Mouse (Mus musculus) macrophage (primary cell): ENCODE data around the gene Fbxl8. TPM values are rescaled to one million over a fixed set of nuclear protein-coding genes. Genes with fewer than 3 reads are reported as not detected.

ENCODE experiments used
- H3K27ac ChIP-seq: fragments of 350-480 bp; formaldehyde crosslinking; 2 replicates; pipeline ENCODE4 v1.9.0; 2021
- H3K36me3 ChIP-seq: fragments of 350-480 bp; formaldehyde crosslinking; 2 replicates; pipeline ENCODE4 v1.9.0; 2021; ENCODE audit errors: inconsistent target
- H3K4me3 ChIP-seq: fragments of 350-480 bp; formaldehyde crosslinking; 2 replicates; pipeline ENCODE4 v1.9.0; 2021; ENCODE audit errors: inconsistent target
- H3K79me2 ChIP-seq: fragments of 350-480 bp; formaldehyde crosslinking; 2 replicates; pipeline ENCODE4 v1.9.0; 2021; ENCODE audit errors: inconsistent target
- WGBS: methylation state at CpG from one replicate; pipeline ENCODE4 v1.1.7; 2026; ENCODE audit warnings: inconsistent platforms; ENCODE audit not compliant: missing documents; 5-methylcytosine and 5-hydroxymethylcytosine counted together
- polyA plus RNA-seq: library from polyadenylated mRNA; stranded (reverse); fragments of 250-400 nt; gene quantifications from 3 replicates; pipeline ENCODE4 v1.2.4, GENCODE M21; 2018; ENCODE audit warnings: inconsistent platforms

Gene Fbxl8
- polyA plus RNA-seq, 1 experiment from 2014 or later, result 2.1 TPM

DNA sequence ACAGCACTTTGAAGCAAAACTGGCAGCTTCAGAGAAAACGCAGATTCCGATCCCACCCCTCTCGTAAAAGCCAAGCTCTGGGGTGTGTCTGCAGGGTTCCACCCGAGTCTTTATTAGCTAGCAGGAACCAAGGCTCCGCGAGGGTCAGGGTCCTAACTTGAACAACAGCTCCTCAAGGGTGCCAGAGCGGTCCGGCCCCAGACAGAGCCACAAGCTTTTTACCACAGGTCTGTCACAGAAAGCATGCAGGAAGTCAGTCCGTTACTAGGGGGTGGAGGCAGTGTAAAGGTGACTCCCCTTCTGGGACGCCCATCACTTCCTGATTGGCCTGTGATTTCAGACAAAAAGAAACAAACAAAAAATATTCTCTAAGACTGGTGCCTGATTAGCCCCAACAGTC, 680 bp downstream of the Fbxl8 start:
- Histone ChIP-seq H3K36me3 (peaks cover 10% of the 10 kb centered on the region; the same call in 1 of the 2 replicates), H3K27ac (peak overlapping the region; percentile 55), H3K4me3 (peak overlapping the region; percentile 95), H3K79me2 (peaks cover 16% of the 10 kb centered on the region; the same call in 1 of the 2 replicates)
- 2% methylated on average over 10 of the region's 10 CpGs for WGBS

DNA sequence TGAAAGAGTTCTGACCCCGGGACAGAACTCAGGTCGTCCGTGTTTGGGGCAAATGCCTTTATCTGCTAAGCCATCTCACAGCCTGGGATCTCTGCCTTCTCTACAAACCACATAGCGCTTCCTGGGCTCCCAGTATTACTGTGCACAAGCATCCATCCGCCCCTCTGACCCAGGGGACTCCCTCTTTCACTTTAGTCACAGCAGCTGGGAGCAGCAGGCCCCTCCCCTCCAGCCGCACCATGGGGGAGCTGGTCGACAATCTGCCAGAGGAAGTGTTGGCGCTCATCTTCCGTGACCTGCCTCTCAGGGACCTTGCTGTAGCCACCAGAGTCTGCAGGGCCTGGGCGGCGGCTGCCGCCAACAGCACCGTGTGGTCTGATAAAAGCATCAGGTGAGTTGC, 2.3 kb downstream of the Fbxl8 start:
- Histone ChIP-seq H3K4me3 (no peak overlapping the region), H3K79me2 (peaks cover 16% of the 10 kb centered on the region; the same call in 1 of the 2 replicates), H3K27ac (no peak overlapping the region), H3K36me3 (peaks cover 10% of the 10 kb centered on the region; the same call in 1 of the 2 replicates)
- 84% methylated on average over 13 of the region's 13 CpGs for WGBS

DNA sequence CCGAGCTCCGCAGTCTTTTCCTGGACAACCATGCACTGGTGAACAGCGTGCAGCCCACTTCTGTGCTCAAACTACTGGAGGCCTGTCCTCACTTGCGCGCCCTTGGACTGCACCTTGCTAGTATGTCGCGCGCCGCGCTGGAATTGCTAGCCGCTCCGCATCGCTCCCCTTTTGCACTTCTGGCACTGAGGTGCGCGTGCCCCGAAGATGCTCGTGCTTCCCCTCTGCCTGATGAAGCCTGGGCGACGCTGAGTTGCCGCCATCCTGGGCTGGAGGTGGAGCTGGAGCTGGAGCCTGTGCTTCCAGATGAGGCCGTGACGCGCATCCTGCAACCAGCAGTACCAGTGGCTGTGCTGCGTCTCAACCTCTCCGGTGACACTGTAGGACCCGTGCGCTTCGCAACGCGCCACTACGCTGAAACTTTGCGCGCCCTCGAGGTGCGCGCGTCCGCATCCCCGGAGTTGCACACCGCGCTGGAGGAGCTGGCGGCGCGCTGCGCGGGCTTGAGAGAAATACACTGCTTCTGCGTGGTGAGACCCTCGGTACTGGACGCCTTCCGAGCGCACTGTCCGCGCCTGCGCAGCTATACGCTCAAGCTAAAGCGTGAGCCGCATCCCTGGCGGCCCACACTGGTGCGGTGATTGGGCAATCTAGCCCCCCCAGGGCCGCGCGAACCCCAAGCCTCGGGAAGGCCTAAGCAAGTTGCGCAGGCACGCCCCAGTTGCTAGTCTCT, 4.1 kb downstream of the Fbxl8 start:
- H3K4me3 ChIP-seq, result no peak overlapping the region
- H3K36me3 ChIP-seq, result peaks cover 10% of the 10 kb centered on the region; the same call in 1 of the 2 replicates
- H3K79me2 ChIP-seq, result peaks cover 7% of the 10 kb centered on the region; the same call in 1 of the 2 replicates
- no peak overlapping the region for H3K27ac ChIP-seq
- 60% methylated on average over 65 of the region's 65 CpGs for WGBS

DNA sequence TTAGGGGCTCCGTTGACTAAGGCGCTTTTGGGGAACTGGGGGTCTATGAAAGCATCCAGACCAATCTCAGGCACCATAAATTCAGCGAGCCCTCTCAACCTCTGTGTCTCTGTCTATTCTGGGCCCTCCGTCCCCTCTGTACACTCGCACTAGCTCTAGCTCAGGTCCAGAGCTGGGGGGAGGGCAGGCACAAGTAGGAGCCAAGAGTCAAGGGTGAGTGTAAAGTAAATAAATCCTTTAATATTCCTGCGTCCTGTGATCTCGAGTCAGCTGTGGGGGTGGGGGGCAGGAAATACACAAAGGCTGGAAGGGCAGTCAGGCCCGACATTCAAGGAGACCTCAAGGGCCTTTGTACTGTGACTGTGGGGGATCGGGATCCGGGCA, 4.6 kb downstream of the Fbxl8 start:
- H3K4me3 ChIP-seq, result no peak overlapping the region; the same call in 1 of the 2 replicates
- peaks cover 10% of the 10 kb centered on the region; the same call in 1 of the 2 replicates for H3K36me3 ChIP-seq
- peaks cover 2% of the 10 kb centered on the region; the same call in 1 of the 2 replicates for H3K79me2 ChIP-seq
- WGBS, result 34% methylated on average over 10 of the region's 10 CpGs
- H3K27ac ChIP-seq, result no peak overlapping the region

DNA sequence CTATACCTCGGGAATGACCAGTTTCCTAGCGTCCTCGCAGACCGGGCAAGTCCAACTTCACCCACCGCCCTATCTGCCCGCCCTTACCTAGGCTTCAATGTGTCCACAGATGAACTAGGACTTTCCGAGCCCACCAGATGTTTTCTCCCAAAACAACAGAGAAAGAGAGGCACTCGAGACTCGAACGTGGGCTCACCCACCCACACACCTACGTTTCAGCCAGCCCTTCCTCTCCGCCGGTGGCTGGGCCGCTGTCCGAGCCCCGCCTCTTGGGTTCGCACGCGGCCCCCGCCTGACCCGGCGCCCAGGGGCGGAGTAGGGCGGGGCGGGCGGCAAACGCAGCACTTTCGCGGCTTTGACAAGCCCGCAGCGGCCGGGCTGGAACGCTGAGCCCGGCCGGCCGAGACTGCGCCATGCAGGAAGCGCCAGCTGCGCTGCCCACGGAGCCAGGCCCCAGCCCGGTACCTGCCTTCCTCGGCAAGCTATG, 5.1 kb downstream of the Fbxl8 start, which contains the start of gene Hsf4:
TSS of gene Hsf4 (plus strand) at position 341 of the 487 bp plus-strand sequence.
- Histone ChIP-seq H3K36me3 (peaks cover 10% of the 10 kb centered on the region; the same call in 1 of the 2 replicates), H3K4me3 (peak within 1 kb of the TSS; percentile 18), H3K79me2 (no peaks in the 10 kb centered on the region), H3K27ac (no peak within 1 kb of the TSS)
- 3% methylated on average over 39 of the region's 42 CpGs for WGBS

DNA sequence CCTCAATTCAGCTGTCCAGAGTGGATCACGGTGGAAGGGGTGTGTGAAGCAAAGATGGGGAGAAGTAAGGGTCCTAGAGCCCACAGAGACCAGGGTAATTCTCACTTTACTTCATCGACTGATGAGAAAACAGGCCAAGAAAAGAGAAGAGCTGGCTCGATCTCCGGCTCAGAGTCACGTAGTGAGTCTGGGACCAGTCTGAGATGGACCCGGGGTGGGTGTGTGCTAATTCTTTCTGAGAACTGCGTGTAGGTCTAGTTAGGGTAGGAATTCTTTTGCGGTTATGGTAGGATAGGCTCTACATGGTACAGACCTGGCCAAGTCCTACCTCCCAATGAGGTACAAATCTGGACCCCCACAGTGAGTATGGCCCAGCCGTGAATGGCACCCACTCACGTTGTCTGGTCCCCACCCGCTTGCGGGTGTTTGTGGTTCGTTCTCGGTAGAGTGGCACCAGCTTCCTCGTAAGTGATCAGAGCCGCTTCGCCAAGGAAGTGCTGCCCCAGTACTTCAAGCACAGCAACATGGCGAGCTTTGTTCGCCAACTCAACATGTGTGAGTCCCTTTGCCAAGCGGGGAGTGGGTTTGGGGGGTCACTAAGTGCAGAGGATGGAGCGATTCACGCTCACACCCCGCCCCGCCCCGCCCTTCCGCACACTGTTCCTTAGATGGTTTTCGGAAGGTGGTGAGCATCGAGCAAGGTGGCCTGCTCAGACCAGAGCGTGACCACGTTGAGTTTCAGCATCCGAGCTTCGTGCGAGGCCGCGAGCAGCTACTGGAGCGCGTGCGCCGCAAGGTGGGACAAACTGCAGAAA, 5.9 kb downstream of the Fbxl8 start:
- Histone ChIP-seq H3K27ac (no peak overlapping the region), H3K4me3 (peak overlapping the region; percentile 18), H3K36me3 (peaks cover 10% of the 10 kb centered on the region; the same call in 1 of the 2 replicates), H3K79me2 (no peaks in the 10 kb centered on the region)
- WGBS, result 26% methylated on average over 38 of the region's 39 CpGs

DNA sequence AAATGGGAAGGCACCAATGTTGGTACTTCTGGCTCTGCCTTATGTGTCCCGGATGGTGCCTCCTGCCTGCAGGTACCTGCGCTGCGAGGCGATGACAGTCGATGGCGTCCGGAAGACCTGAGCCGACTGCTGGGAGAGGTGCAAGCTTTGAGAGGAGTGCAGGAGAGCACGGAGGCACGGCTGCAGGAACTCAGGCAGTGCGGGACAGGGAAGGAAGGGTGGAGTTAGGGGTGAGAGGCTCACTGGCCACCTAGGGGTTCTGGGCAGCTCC, 6.4 kb downstream of the Fbxl8 start:
- H3K36me3 ChIP-seq, result peaks cover 10% of the 10 kb centered on the region; the same call in 1 of the 2 replicates
- H3K27ac ChIP-seq, result no peak overlapping the region
- H3K79me2 ChIP-seq, result no peaks in the 10 kb centered on the region
- H3K4me3 ChIP-seq, result no peak overlapping the region
- WGBS, result 42% methylated on average over 11 of the region's 11 CpGs

DNA sequence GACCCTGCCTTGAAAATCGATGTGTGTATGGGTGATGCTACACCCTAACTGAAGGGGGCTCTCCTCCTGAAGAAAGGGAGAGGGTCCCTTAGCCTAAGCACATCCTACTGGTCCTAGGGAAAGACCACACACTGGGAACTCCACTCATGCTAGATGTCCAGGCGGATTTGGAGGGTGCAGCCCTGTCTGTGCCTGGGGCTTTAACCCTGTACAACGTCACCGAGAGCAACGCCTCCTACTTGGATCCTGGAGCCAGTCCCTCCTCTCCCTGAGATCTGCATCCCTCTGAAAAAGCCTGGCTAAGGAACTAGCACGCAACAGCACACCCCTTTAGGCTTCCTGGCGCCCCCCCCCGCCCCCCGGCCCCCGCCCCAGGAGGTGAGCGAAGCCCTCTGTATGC, 10.9 kb downstream of the Fbxl8 start:
- Histone ChIP-seq H3K36me3 (no peaks in the 10 kb centered on the region), H3K27ac (no peak overlapping the region), H3K4me3 (no peak overlapping the region), H3K79me2 (no peaks in the 10 kb centered on the region)
- 24% methylated on average over 10 of the region's 11 CpGs for WGBS

DNA sequence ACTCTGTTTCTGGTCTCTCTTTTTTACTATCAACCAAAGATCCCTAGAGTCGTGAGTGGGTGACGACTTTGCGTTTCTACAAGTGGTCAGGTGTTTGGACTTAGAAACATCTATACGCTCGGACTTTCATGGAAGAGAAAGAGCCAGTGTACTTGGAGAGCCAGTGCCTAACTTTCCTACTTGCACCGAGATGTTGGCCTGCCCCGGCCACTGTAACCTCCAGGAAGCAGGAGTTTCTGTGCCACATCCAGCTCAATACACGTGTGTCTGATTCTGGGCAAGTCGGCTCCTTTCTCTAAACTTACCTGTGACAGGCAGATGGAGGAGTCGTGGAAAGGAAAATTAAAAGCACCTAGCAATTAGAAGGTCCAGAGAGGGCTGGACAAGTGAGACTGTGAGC, 11.4 kb downstream of the Fbxl8 start, which contains the start of gene Nol3:
TSS of gene Nol3 (plus strand) at position 301 of the 400 bp plus-strand sequence.
- H3K79me2 ChIP-seq, result no peaks in the 10 kb centered on the region
- no peak within 1 kb of the TSS for H3K4me3 ChIP-seq

DNA sequence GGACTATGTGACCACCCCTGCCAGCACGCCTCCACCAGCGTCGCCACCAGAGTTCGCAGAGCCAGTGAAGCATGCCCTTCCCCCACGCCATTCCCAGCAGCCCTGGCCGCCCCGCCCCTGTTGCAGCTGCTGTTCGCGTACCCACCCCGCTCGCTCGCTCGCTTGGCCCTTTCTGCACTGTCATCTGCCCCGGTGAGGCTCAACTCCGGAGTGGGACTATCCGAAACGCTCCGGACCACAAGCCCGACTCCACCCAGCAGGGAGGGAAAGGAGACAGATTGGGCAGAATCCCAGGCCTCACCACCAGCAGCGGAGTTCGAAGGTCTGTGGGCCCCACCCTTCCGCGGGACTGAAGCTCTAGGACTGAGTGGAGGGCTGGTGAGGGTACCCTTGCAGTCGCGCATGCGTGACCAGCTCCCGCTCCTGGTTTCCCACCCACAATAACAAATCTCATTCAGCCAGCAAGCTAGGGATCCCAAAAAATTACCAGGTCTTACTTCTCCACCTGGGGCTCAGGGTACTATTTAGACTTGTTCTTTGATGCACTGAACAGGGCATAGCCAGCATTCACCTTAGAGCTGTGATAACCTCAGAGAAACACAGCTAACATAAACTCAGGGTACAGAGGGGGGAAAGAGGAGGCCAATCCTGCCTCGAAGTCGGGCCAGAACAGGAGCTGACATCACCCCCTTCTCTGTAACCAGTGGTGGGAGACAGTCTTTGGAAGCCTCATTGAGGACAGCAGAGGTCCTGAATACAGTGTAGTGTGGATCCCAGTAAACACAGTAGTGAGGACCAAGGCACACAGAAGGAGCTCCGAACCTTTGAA, 12.1 kb downstream of the Fbxl8 start:
- 10% methylated on average over 30 of the region's 30 CpGs for WGBS
- H3K27ac ChIP-seq, result no peak overlapping the region
- H3K4me3 ChIP-seq, result no peak overlapping the region
- no peaks in the 10 kb centered on the region for H3K36me3 ChIP-seq
- H3K79me2 ChIP-seq, result no peaks in the 10 kb centered on the region

More for the DNA sequence above, 11.4 kb downstream of the Fbxl8 start, which contains the start of gene Nol3:
- 11% methylated on average over 10 of the region's 10 CpGs for WGBS
- H3K36me3 ChIP-seq, result no peaks in the 10 kb centered on the region
- no peak within 1 kb of the TSS for H3K27ac ChIP-seq

DNA sequence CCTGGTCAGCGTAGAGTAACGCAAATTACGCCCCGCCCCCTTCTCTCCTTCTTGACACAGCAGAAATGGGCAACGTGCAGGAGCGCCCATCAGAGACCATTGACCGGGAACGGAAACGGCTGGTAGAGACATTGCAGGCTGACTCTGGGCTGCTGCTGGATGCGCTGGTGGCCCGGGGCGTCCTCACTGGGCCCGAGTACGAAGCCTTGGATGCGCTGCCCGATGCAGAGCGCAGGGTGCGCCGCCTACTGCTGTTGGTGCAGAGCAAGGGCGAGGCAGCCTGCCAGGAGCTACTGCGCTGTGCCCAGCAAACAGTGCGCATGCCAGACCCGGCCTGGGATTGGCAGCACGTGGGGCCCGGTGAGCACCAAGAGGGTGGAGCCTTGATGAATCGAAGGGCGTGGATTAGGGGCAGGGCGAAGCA, 14.5 kb downstream of the Fbxl8 start:
- Histone ChIP-seq H3K4me3 (no peak overlapping the region), H3K79me2 (no peaks in the 10 kb centered on the region), H3K27ac (no peak overlapping the region), H3K36me3 (no peaks in the 10 kb centered on the region)
- 4% methylated on average over 26 of the region's 28 CpGs for WGBS

DNA sequence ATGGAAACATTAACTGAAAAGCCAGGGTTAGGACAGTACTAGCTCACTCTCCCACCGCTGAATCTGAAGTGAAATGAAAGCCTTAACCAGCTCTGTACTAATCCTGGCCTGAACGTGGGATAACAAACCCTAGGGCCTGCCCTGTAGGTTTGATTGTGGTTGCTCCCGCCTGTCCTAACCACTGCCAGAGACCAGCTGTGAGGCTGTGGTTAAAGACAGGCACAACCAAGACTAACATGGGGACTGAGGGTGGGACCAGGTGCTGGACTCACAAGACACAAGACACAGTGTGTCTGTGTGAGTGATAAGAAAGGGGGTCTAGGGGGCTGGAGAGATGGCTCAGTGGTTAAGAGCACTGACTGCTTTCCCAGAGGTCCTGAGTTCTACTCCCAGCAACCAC, 16.1 kb downstream of the Fbxl8 start:
- H3K79me2 ChIP-seq, result no peaks in the 10 kb centered on the region
- H3K4me3 ChIP-seq, result no peak overlapping the region
- H3K36me3 ChIP-seq, result no peaks in the 10 kb centered on the region
- no peak overlapping the region for H3K27ac ChIP-seq
- WGBS, result 71% methylated on average over 3 of the region's 3 CpGs

DNA sequence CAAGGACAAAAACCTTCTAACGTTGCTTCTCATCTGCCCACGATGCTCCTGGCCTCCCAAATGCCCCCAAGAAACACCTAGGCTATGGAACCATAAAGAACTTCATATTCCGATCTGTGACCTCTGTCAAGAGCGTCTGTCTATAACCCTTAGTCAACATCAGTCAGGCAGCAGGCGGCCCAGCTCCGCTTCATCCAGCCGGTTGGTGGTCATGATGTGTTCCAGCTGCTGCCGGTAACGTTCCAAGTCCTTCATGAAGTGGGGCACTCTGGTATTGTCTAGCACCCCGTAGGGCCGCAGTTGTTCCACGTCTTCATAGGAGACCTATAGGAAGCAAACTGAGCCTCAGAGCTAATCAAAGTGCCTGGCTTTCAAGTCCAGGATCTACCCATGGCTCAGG, 17.4 kb downstream of the Fbxl8 start:
- no peaks in the 10 kb centered on the region for H3K36me3 ChIP-seq
- H3K79me2 ChIP-seq, result no peaks in the 10 kb centered on the region
- no peak overlapping the region for H3K4me3 ChIP-seq
- 96% methylated on average over 12 of the region's 12 CpGs for WGBS
- H3K27ac ChIP-seq, result no peak overlapping the region

DNA sequence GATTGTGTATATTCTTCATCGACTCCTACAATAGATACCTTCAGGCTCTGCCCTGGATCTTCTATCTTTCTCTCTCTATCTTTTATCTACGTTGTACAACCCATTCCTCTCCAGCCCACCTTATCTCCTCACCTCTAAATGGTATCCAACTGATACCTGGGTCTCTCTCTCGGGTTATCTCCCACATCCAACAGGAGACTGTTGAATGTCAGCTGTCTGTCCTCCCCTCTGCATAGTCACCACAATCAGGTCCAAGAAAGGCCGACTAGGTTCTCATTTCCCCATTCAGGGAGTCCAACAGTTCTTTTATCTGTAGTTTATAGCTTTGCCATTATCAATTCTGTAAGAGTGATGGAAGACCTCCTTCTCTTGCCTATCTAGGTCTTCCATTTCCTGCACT, 17.8 kb downstream of the Fbxl8 start:
- Histone ChIP-seq H3K27ac (no peak overlapping the region), H3K79me2 (no peaks in the 10 kb centered on the region), H3K36me3 (no peaks in the 10 kb centered on the region), H3K4me3 (no peak overlapping the region)
- WGBS, result 89% methylated on average over 4 of the region's 4 CpGs
